Mouse (Mus musculus): ENCODE data around the gene Dnah6. TPM values are rescaled to one million over a fixed set of nuclear protein-coding genes. Genes with fewer than 3 reads are reported as not detected.

Gene Dnah6
- 0.09 and 0.22 TPM in 2 replicates for polyA plus RNA-seq (2015; fragmentation: Nextera tagmentation; extraction: Ambion mirVana)

DNA sequence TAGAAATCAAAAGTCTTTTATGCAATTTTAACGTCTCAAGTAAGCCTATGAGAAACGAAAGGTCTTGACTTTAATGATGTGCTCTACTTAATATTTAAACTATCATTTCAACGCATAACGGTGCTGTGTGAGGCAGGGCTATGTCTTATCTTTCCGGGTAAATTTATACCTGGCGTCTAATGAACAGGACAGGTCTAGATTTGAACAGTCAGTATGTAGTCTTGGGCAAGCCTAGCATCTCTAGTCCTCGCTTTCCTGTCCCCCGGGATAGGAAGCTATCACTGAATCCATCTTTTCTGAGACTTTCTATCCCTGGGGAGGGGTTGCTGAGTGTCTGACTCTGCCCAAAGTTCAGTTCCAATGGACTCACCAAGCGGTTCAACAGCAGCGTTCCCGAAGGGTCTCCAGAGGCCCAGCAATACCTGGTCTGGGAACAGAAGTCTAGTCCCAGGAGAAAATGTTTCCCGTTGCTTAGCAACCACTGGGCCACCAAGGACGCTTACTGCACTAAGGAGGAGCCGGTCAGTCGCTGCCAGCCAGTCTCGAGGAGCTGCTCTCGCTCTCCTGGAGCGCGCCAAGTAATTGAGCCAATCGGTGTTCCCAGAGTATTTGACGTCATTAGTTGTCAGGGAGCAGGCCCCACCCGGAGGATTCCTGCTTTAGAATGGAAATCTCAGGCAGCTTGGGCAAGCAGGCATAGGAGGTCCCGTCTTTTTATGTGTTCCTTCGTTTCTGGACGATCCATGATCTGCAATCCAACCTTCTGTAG, at the start of gene Dnah6:
Dnah6 (minus strand) TSS at position 463 of the 769 bp plus-strand sequence.
- Histone ChIP-seq H3K36me3 (no peaks in the 10 kb centered on the region), H3K9ac (replicated peaks) (peak within 1 kb of the TSS; percentile 45), H3K4me1 (peaks cover 13% of the 10 kb centered on the region), H3K4me3 (replicated peaks) (peak within 1 kb of the TSS; percentile 41), H3K4me2 (peak within 1 kb of the TSS; percentile 65), H3K27me3 (replicated peaks) (no peaks in the 10 kb centered on the region), H3K27ac (replicated peaks) (peak within 1 kb of the TSS; percentile 81), H3K9me3 (replicated peaks) (no peaks in the 10 kb centered on the region)
- WGBS, result 32% methylated on average over 25 of the region's 25 CpGs
- peak; percentile 99 for ATAC-seq (ENCODE audit: low FRiP score)

DNA sequence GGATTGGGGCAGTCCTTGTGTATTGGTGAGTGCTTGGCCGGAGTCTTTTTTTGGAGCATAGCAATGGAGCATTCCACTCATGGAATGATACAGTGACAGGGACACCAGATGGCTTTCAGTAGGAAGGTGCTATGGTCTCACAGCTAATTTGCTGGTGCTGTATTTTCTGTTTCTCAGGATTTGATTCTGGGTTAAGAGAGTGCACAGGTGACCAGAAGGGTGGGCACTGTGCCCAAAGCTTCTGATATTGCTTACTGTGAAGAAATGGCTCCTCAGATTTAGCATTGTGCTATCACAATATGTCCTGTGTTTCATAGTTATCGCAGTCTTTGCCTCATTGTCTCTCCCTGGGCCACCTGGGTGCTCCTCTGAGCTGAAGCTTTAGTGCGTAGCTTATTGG, 47.9 kb upstream of the Dnah6 start:
- H3K27me3 ChIP-seq (replicated peaks), result no peaks in the 10 kb centered on the region
- H3K9me3 ChIP-seq (replicated peaks), result no peaks in the 10 kb centered on the region
- ATAC-seq (ENCODE audit: low FRiP score), result no peak
- H3K4me3 ChIP-seq (replicated peaks), result no peak overlapping the region
- 96% methylated on average over 3 of the region's 3 CpGs for WGBS
- H3K27ac ChIP-seq (replicated peaks), result no peak overlapping the region
- no peak overlapping the region for H3K9ac ChIP-seq (replicated peaks)
- H3K36me3 ChIP-seq, result peaks cover 73% of the 10 kb centered on the region
- H3K4me2 ChIP-seq, result no peak overlapping the region
- H3K4me1 ChIP-seq, result no peaks in the 10 kb centered on the region

DNA sequence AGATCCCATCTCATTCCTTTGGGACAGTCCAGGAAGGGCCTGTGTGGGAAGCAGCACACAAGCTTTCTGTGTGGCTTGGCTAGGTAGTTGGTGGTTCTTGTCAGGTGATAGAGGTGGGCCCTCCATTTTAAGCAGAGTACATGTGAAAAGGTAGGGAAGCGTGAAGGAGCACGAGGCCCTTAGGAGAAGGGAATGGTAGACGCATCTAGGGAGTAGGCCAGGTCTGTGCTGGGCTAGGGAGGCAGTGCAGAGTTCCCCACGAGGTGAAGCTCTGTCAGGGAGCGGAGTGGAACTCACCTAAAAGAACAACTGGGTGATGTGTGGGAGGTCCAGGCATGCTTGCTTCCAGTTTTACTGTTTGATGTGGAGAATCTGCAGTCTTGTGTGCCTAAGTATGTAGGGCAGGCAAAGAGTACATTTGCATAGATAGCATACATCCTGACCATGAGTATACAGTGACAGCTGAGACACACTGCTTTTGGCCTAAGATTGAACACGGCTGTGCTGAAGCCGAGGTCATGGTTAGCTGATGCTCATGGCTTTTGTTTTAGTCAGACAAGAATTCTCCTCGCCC, 46.4 kb upstream of the Dnah6 start:
- Histone ChIP-seq H3K27me3 (replicated peaks) (no peaks in the 10 kb centered on the region), H3K9me3 (replicated peaks) (no peaks in the 10 kb centered on the region), H3K27ac (replicated peaks) (no peak overlapping the region), H3K4me1 (no peaks in the 10 kb centered on the region), H3K4me3 (replicated peaks) (no peak overlapping the region), H3K4me2 (no peak overlapping the region), H3K36me3 (peaks cover 81% of the 10 kb centered on the region), H3K9ac (replicated peaks) (no peak overlapping the region)
- no peak for ATAC-seq (ENCODE audit: low FRiP score)
- WGBS, result 95% methylated on average over 8 of the region's 8 CpGs

DNA sequence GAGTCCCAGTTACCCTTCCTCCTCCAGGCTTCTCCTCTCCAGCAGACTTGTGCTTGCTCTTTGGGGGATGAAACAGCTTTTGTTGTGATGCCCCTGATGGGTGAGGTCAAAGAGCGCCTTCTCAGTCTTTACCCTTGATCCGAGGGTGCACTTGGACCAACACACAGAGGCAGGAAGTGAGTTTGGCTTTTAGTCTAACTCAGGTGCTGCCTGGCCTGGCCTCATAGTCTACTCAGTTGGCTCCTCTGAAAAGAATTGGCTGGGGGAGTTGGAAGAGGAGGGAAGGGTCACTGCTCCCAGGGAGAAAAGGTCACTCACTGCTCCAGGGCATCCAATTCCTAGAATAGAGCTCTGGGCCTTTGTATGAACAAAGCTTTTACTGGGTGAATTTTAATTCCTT, 43.4 kb upstream of the Dnah6 start:
- Histone ChIP-seq H3K9me3 (replicated peaks) (no peaks in the 10 kb centered on the region), H3K36me3 (peaks cover 77% of the 10 kb centered on the region), H3K4me1 (no peaks in the 10 kb centered on the region), H3K27me3 (replicated peaks) (no peaks in the 10 kb centered on the region), H3K4me3 (replicated peaks) (no peak overlapping the region), H3K4me2 (no peak overlapping the region), H3K9ac (replicated peaks) (no peak overlapping the region), H3K27ac (replicated peaks) (no peak overlapping the region)
- WGBS, result 73% methylated on average over 2 of the region's 2 CpGs
- ATAC-seq (ENCODE audit: low FRiP score), result no peak

DNA sequence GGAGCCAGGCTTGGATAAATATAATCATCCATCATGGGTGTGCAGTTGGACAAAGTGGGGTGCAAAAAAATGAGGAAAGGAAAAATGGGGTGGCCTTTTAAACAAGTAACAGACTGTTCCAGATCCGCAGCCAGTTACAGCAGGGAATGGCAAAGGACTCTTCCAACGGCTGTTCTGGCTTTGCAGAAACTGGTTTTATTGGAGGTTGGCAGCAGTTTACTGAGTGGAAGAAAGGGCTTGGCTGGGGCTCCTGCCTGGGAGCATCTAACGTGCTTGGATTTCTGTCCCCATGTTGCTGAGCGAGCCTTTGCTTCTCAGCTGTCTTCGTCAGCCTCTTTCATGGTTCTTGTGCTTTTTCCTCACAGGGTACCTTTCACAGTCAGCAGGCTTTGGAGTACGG, 38.7 kb upstream of the Dnah6 start:
- H3K9ac ChIP-seq (replicated peaks), result no peak overlapping the region
- no peak for ATAC-seq (ENCODE audit: low FRiP score)
- 89% methylated on average over 6 of the region's 6 CpGs for WGBS
- H3K9me3 ChIP-seq (replicated peaks), result no peaks in the 10 kb centered on the region
- H3K4me3 ChIP-seq (replicated peaks), result no peak overlapping the region
- no peak overlapping the region for H3K4me2 ChIP-seq
- no peaks in the 10 kb centered on the region for H3K27me3 ChIP-seq (replicated peaks)
- peaks cover 73% of the 10 kb centered on the region for H3K36me3 ChIP-seq
- H3K4me1 ChIP-seq, result no peaks in the 10 kb centered on the region
- H3K27ac ChIP-seq (replicated peaks), result no peak overlapping the region

DNA sequence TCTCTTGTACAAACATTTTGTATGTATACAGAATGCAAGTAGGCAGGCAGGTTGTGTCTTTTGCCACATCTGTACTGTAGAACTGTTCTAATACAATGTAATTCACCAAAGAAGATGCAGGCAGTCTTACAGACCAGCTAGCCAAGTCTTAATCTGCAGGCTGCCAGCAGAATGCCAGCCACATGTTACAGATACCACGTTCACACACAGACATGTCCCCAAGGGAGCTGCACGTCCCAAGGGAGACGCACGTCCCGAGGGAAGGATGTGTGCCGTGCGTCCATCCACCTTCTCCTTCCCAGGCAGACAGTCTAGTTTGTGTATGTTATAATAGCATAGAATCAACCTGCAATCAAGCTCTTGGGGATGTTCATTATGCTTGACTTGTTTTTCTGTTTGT, 35.6 kb upstream of the Dnah6 start:
- Histone ChIP-seq H3K4me3 (replicated peaks) (no peak overlapping the region), H3K4me1 (peaks cover 14% of the 10 kb centered on the region), H3K9ac (replicated peaks) (no peak overlapping the region), H3K36me3 (peaks cover 47% of the 10 kb centered on the region), H3K9me3 (replicated peaks) (no peaks in the 10 kb centered on the region), H3K27me3 (replicated peaks) (no peaks in the 10 kb centered on the region), H3K4me2 (no peak overlapping the region), H3K27ac (replicated peaks) (no peak overlapping the region)
- ATAC-seq (ENCODE audit: low FRiP score), result no peak
- WGBS, result 92% methylated on average over 7 of the region's 7 CpGs

DNA sequence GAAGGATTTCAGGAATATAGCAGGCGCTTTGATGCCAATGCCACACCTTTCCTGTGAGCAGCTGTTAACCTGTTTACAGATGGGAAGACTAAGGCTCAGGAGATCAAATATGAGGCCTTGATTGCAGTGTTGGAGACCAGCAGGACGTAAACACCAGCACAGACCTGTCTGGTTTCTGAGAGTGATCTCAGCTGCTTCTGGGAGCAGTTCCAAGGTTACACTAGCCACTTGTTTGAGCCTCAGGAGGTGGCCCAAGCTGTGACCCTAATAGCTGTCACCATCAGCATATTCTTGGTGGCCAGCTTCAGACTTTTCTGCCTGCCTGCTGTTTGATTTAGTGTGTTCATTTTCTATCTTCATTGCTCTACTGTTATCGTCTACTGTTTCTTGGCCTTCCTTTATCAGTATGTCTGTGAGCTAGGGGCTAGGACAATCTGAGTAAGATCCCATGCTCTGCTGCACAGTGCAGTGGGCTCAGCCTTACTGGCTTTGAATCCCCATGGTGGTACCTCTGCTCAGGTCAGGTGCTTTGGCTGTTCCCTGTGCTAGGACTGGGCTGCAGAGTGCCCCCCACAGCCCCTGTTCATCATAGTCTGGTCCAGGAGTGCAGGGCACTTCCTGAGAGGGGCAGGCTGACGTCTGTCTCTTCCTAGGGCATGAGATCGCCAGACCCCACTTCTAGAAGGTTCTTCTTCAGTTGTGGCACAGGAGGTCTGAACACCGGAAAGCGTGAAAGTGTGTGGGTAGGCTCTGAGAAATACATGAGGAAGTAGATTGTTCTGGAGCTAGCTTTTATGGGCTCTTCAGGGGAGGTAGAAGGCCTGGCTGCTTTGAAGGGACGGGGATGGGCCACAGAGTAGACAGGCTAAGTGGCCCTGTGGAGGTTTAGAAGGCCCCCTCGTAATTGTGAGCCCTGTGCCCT, 33.1 kb upstream of the Dnah6 start:
- 72% methylated on average over 9 of the region's 9 CpGs for WGBS
- no peak overlapping the region for H3K4me2 ChIP-seq
- no peak overlapping the region for H3K9ac ChIP-seq (replicated peaks)
- no peaks in the 10 kb centered on the region for H3K27me3 ChIP-seq (replicated peaks)
- H3K27ac ChIP-seq (replicated peaks), result no peak overlapping the region
- no peak overlapping the region for H3K4me3 ChIP-seq (replicated peaks)
- peaks cover 25% of the 10 kb centered on the region for H3K36me3 ChIP-seq
- peak; percentile 46; the same call in 1 of the 2 replicates for ATAC-seq (ENCODE audit: low FRiP score)
- no peaks in the 10 kb centered on the region for H3K9me3 ChIP-seq (replicated peaks)
- H3K4me1 ChIP-seq, result peaks cover 24% of the 10 kb centered on the region

DNA sequence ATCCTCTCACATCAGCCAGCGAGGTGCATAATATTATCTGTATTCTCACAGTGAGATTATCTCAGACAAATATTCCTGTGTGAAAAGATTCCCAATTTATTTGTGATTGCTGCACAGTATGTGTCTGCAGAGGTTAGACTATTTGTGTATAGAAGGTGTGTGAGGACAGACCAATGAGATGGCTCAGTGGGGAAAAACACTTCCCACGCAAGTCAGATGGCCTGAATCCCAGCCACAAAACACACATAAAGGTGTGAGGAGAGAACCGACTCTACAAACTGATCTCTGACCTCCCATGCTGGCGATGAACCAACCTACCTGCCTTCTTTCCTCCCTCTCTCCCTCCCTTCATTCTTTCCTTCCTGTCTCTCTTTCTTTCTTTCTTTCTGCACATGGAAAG, 32.1 kb upstream of the Dnah6 start:
- H3K9ac ChIP-seq (replicated peaks), result no peak overlapping the region
- H3K4me2 ChIP-seq, result no peak overlapping the region
- H3K27me3 ChIP-seq (replicated peaks), result no peaks in the 10 kb centered on the region
- H3K27ac ChIP-seq (replicated peaks), result no peak overlapping the region
- H3K4me3 ChIP-seq (replicated peaks), result no peak overlapping the region
- H3K36me3 ChIP-seq, result peaks cover 15% of the 10 kb centered on the region
- no peaks in the 10 kb centered on the region for H3K9me3 ChIP-seq (replicated peaks)
- 86% methylated on average over 4 of the region's 4 CpGs for WGBS
- ATAC-seq (ENCODE audit: low FRiP score), result no peak
- H3K4me1 ChIP-seq, result peaks cover 30% of the 10 kb centered on the region

DNA sequence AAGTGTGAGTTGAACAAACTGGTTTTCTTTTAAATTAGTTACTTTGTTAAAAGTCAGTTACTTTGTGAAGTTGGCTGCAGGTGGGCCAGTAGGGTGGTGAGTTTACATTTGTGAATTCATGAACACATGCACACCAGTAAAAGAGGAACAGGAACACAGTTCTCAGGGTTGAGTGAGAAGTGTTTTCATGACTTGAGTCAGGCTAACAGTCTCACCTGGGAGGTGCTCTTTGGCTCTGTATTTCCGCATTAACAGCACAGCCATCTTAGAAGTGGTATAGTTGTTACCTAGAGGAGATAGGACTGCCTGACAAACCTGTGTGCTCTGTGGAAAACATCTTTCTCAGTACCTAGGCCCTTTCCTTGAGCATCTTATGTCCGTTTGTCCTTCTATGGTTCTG, 31.6 kb upstream of the Dnah6 start:
- no peak for ATAC-seq (ENCODE audit: low FRiP score)
- no peak overlapping the region for H3K4me2 ChIP-seq
- H3K27me3 ChIP-seq (replicated peaks), result no peaks in the 10 kb centered on the region
- H3K36me3 ChIP-seq, result peaks cover 10% of the 10 kb centered on the region
- H3K4me1 ChIP-seq, result peaks cover 30% of the 10 kb centered on the region
- 99% methylated on average over 2 of the region's 2 CpGs for WGBS
- no peak overlapping the region for H3K4me3 ChIP-seq (replicated peaks)
- H3K9ac ChIP-seq (replicated peaks), result no peak overlapping the region
- H3K9me3 ChIP-seq (replicated peaks), result no peaks in the 10 kb centered on the region
- no peak overlapping the region for H3K27ac ChIP-seq (replicated peaks)

DNA sequence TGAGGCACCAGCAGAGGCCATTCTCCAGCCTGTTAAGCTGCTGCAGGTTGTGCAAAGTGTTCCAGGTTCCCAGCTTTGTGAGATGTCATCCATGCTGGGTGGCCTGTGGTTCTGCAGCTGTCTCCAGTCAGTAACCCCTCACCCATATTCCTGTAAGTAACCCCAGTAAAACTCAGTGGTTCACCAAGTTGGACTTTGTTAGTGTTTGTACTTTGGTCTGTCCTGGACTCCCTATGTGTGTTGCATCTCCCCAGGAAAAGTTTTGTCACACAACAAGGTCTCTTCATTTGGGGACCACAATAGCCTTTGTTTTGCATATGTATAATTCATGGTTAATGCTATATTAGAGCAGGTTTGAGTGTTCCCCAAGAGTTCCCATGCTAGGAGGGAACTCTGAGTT, 30.9 kb upstream of the Dnah6 start:
- no peak overlapping the region for H3K4me3 ChIP-seq (replicated peaks)
- H3K4me1 ChIP-seq, result peaks cover 35% of the 10 kb centered on the region
- peaks cover 7% of the 10 kb centered on the region for H3K36me3 ChIP-seq
- no peak overlapping the region for H3K27ac ChIP-seq (replicated peaks)
- H3K27me3 ChIP-seq (replicated peaks), result no peaks in the 10 kb centered on the region
- no peak overlapping the region for H3K9ac ChIP-seq (replicated peaks)
- ATAC-seq (ENCODE audit: low FRiP score), result no peak
- no peak overlapping the region for H3K4me2 ChIP-seq
- no peaks in the 10 kb centered on the region for H3K9me3 ChIP-seq (replicated peaks)

DNA sequence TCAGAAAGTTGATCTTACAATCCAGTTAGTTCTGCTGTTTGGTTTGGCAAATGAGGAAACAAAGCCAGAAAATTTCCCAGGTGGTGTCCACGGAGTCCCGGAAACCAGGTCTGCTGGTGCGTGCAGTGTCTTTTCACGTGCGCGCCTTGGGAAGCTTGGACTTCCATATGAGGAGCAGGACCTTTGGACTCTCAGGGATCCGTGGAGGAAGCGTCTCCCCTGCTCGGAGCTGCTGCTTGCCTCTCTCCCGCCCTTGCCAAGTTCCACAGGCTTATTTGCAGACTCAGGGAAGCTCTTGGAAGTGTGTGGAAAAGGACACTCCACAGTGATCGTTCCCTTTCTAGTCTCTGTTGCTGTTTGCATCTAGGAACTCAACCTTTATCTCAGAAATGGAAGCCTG, 29.9 kb upstream of the Dnah6 start:
- Histone ChIP-seq H3K4me3 (replicated peaks) (no peak overlapping the region), H3K4me2 (no peak overlapping the region), H3K27ac (replicated peaks) (no peak overlapping the region), H3K27me3 (replicated peaks) (no peaks in the 10 kb centered on the region), H3K9me3 (replicated peaks) (no peaks in the 10 kb centered on the region), H3K9ac (replicated peaks) (no peak overlapping the region), H3K36me3 (no peaks in the 10 kb centered on the region), H3K4me1 (peaks cover 35% of the 10 kb centered on the region)
- no peak for ATAC-seq (ENCODE audit: low FRiP score)
- WGBS, result 93% methylated on average over 11 of the region's 11 CpGs
